Mouse (Mus musculus): ENCODE data around the gene Slc26a9.

Slc26a9 gene

GRCm38 (mm10) chr1:131743868-131744464, at the start of gene Slc26a9:
Gene Slc26a9 (plus strand): TSS chr1:131744022.
- DNase-seq = no peak

- no peak for DNase-seq
Measured at GRCm38 (mm10) chr1:131695308-131695707, 48.5 kb upstream of the Slc26a9 start.

- DNase-seq = no peak
Measured at GRCm38 (mm10) chr1:131696325-131696724, 47.5 kb upstream of the Slc26a9 start.

- no peak for DNase-seq
Measured at GRCm38 (mm10) chr1:131698770-131699169, 45.1 kb upstream of the Slc26a9 start.

- DNase-seq = no peak
Measured at GRCm38 (mm10) chr1:131699642-131700041, 44.2 kb upstream of the Slc26a9 start.

- DNase-seq = no peak
Measured at GRCm38 (mm10) chr1:131700447-131700846, 43.4 kb upstream of the Slc26a9 start.

- no peak for DNase-seq
Measured at GRCm38 (mm10) chr1:131701391-131701790, 42.4 kb upstream of the Slc26a9 start.

- no peak for DNase-seq
Measured at GRCm38 (mm10) chr1:131702094-131702766, 41.6 kb upstream of the Slc26a9 start.

GRCm38 (mm10) chr1:131703482-131703881, 40.3 kb upstream of the Slc26a9 start:
- DNase-seq = no peak

- DNase-seq = peak; percentile 44
Measured at GRCm38 (mm10) chr1:131708338-131708737, 35.5 kb upstream of the Slc26a9 start.

- DNase-seq = no peak
Measured at GRCm38 (mm10) chr1:131711518-131711917, 32.3 kb upstream of the Slc26a9 start.

GRCm38 (mm10) chr1:131712386-131712785, 31.4 kb upstream of the Slc26a9 start:
- DNase-seq = peak; percentile 88

- DNase-seq = no peak
Measured at GRCm38 (mm10) chr1:131714388-131715337, 29.2 kb upstream of the Slc26a9 start.

- DNase-seq = no peak
Measured at GRCm38 (mm10) chr1:131718952-131719694, 24.7 kb upstream of the Slc26a9 start.

GRCm38 (mm10) chr1:131721989-131722388, 21.8 kb upstream of the Slc26a9 start:
- no peak for DNase-seq

- DNase-seq = no peak
Measured at GRCm38 (mm10) chr1:131723549-131723948, 20.3 kb upstream of the Slc26a9 start.

- DNase-seq = no peak
Measured at GRCm38 (mm10) chr1:131726586-131726985, 17.2 kb upstream of the Slc26a9 start.

GRCm38 (mm10) chr1:131730639-131731437, 13.0 kb upstream of the Slc26a9 start:
- DNase-seq = no peak

GRCm38 (mm10) chr1:131733474-131734180, 10.2 kb upstream of the Slc26a9 start:
- no peak for DNase-seq

GRCm38 (mm10) chr1:131734657-131735273, 9.1 kb upstream of the Slc26a9 start:
- no peak for DNase-seq

- DNase-seq = no peak
Measured at GRCm38 (mm10) chr1:131736494-131736893, 7.3 kb upstream of the Slc26a9 start.
